Mouse (Mus musculus) myocyte (in vitro differentiated cells): ENCODE data around the gene Mras.

Source experiments
- CEBPB ChIP-seq: IDR thresholded peaks from 2 replicates; pipeline ENCODE4 v1.6.1; 2011; ENCODE audit warnings: mild to moderate bottlenecking, moderate library complexity; ENCODE audit not compliant: poor library complexity, insufficient read depth, severe bottlenecking
- E2F4 ChIP-seq: IDR thresholded peaks from one replicate; pipeline ENCODE4 v1.6.1; 2011; ENCODE audit warnings: mild to moderate bottlenecking, control low read depth, moderate library complexity; ENCODE audit not compliant: insufficient read depth
- MAX ChIP-seq: IDR thresholded peaks from one replicate; pipeline ENCODE4 v1.6.1; 2011; ENCODE audit warnings: low read depth, mild to moderate bottlenecking, control low read depth
- MYOG ChIP-seq, 3 experiments: IDR thresholded peaks; one replicate each; pipeline ENCODE4 v1.6.1; 2011; ENCODE audit warnings: control low read depth in 2 of 3, low read depth in 2 of 3, mild to moderate bottlenecking in 2 of 3; ENCODE audit not compliant: insufficient read length in 2 of 3, control insufficient read depth in 1 of 3, insufficient read depth in 1 of 3
- POLR2A ChIP-seq: IDR thresholded peaks from one replicate; pipeline ENCODE4 v1.6.1; 2011; ENCODE audit warnings: low read depth, mild to moderate bottlenecking, control low read depth, moderate library complexity; ENCODE audit not compliant: insufficient read length
- POLR2AphosphoS2 ChIP-seq: IDR thresholded peaks from one replicate; pipeline ENCODE4 v1.6.1; 2011; ENCODE audit warnings: low read depth, control low read depth; ENCODE audit not compliant: insufficient read length
- REST ChIP-seq: IDR thresholded peaks from one replicate; pipeline ENCODE4 v1.6.1; 2011; ENCODE audit warnings: mild to moderate bottlenecking, control low read depth, moderate library complexity; ENCODE audit not compliant: insufficient read depth, insufficient read length
- SRF ChIP-seq: IDR thresholded peaks from one replicate; pipeline ENCODE4 v1.6.1; 2011; ENCODE audit warnings: low read depth; ENCODE audit not compliant: control insufficient read depth, insufficient read length
- TCF12 ChIP-seq: IDR thresholded peaks from one replicate; pipeline ENCODE4 v1.6.1; 2011; ENCODE audit warnings: mild to moderate bottlenecking, control low read depth; ENCODE audit not compliant: poor library complexity, insufficient read depth, severe bottlenecking
- USF1 ChIP-seq: IDR thresholded peaks from one replicate; pipeline ENCODE4 v1.6.1; 2011; ENCODE audit warnings: low read depth, mild to moderate bottlenecking, control low read depth, moderate library complexity

DNA sequence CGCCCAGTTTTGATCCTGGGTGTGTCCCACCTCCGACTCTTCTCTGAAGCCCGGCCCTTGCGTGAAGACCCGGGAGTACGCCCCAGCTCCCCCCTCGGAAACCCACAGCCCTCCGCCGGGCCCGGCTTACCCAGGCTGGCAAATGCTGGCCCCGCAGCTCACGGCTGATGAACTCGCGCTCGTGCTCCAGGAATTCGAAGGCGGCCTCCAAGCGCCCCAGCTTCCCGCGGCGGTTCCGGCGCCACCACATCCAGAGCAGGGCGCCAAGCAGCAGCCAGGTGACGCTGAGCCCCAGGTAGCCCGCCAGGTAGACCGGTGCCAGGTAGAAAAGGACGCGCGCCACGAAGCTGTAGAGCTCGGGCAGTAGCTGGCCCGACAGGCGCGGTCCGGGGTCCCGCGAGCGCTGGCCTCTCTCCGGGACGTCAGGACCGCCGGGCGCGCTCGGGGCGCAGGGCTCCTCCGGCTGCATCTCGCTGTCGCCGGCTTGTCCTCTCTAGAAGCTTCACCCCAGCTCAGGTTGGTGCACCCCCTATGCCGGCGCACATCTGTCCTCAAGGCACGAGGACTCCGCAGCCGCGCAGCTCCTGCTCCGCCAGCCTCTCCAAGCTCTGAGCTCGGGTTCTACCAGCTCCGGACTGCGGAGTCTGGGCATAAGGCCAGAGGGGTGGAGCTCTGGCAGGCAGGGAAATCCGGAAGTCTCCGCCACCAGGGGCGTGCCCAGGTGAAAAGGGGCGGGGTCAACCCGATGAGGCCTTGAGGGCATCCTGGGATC lies 79.1 kb downstream of the Mras start, which contains the start of gene Esyt3:
- TF ChIP-seq TCF12 (no peak), POLR2AphosphoS2 (no peak), POLR2A (no peak), MAX (no peak), MYOG (IDR thresholded peaks at IDR 0.05; ENCODE audit: control insufficient read depth in 1 of 3, insufficient read depth in 1 of 3, insufficient read length in 2 of 3, low read depth in 2 of 3) (no peak), USF1 (no peak), CEBPB (no peak), E2F4 (no peak), REST (no peak), SRF (no peak)
